ENCODE assay signal across 9 mouse cellular contexts in genomic region chr5:140828363-140828762, GRCm38 (mm10). TPM values are rescaled to one million over a fixed set of nuclear protein-coding genes. Genes with fewer than 3 reads are reported as not detected.
DNase-seq lines count a peak whose midpoint lies in the region; ATAC-seq and TF ChIP-seq lines count a peak whose summit lies in the region.
"Had no signal": no experiment of that assay in that cellular context is flagged by ENCODE, and none has a peak within 500 bp of the region (broad histone marks: within the 10 kb centered on the region; RNA-seq: fewer than 3 reads in every experiment).

No protein-coding gene starts in this region.

- H3K9ac ChIP-seq in liver, embryonic 12.5 days, result 0 out of 2 replicates have a peak overlapping the region, but pooled peaks have one; percentile 14
- H3K9ac ChIP-seq in stomach, embryonic 16.5 days (ENCODE audit: low read length), result peak overlapping the region; percentile 54

- peak overlapping the region; percentile 90 for H3K27ac ChIP-seq in gastrocnemius, adult 2 months
- 0 out of 2 replicates have a peak overlapping the region, but pooled peaks have one; percentile 16 for H3K27ac ChIP-seq in spleen, adult 2 months (ENCODE audit: insufficient read depth, low read length)
- H3K27ac ChIP-seq in liver, embryonic 12.5 days, result 0 out of 2 replicates have a peak overlapping the region, but pooled peaks have one; percentile 22
- H3K27ac ChIP-seq in stomach, embryonic 16.5 days (ENCODE audit: low read length), result peak overlapping the region; percentile 74

- no peaks in the 10 kb centered on the region for H3K36me3 ChIP-seq in spleen, adult 2 months (ENCODE audit: control insufficient read depth, insufficient read depth, low read length)
- H3K36me3 ChIP-seq in liver, embryonic 12.5 days, result peaks cover 7% of the 10 kb centered on the region; the same call in 1 of the 2 replicates
- H3K36me3 ChIP-seq in stomach, embryonic 16.5 days (ENCODE audit: control insufficient read depth, insufficient read depth, low read length), result no peaks in the 10 kb centered on the region

- no peak for ATAC-seq in liver, embryonic 12.5 days
- ATAC-seq in stomach, embryonic 16.5 days (ENCODE audit: insufficient read depth, low FRiP score), result no peak
- ATAC-seq in CD4-positive, CD25-positive, alpha-beta regulatory T cell, adult 4 months, result no peak

- intact Hi-C loops in gastrocnemius, adult 2 months (cut with DNase I), result loop anchor here (5.0 kb wide), 2 partner anchors 61 to 121 kb away; partner anchors contain the start of gene Brat1

- H3K4me1 ChIP-seq in spleen, adult 2 months (ENCODE audit: control insufficient read depth, insufficient read depth, insufficient read length), result peaks cover 4% of the 10 kb centered on the region
- H3K4me1 ChIP-seq in liver, embryonic 12.5 days, result peaks cover 73% of the 10 kb centered on the region
- peaks cover 28% of the 10 kb centered on the region for H3K4me1 ChIP-seq in stomach, embryonic 16.5 days (ENCODE audit: control insufficient read depth, insufficient read depth, low read length)

- no peaks in the 10 kb centered on the region for H3K27me3 ChIP-seq in spleen, adult 2 months (ENCODE audit: control insufficient read depth, insufficient read depth, low read length)
- H3K27me3 ChIP-seq in liver, embryonic 12.5 days (replicated peaks), result no peaks in the 10 kb centered on the region
- H3K27me3 ChIP-seq in stomach, embryonic 16.5 days (ENCODE audit: control insufficient read depth, insufficient read depth, low read length), result no peaks in the 10 kb centered on the region

- TF ChIP-seq POLR2A in spleen, adult 2 months (IDR thresholded peaks at IDR 0.05; ENCODE audit: low read depth, low read length), result no peak

- no peak for TF ChIP-seq CTCF in gastrocnemius, adult 2 months (IDR thresholded peaks at IDR 0.05)
- TF ChIP-seq CTCF in spleen, adult 2 months (IDR thresholded peaks at IDR 0.05; ENCODE audit: extremely low read depth, insufficient read depth, insufficient read length, insufficient replicate concordance), result no peak

- H3K4me2 ChIP-seq in liver, embryonic 12.5 days, result peak overlapping the region; percentile 99
- H3K4me2 ChIP-seq in stomach, embryonic 16.5 days (ENCODE audit: low read depth, low read length), result peak overlapping the region; percentile 95

- peak overlapping the region; percentile 82 for H3K4me3 ChIP-seq in gastrocnemius, adult 2 months
- no peak overlapping the region for H3K4me3 ChIP-seq in spleen, adult 2 months (ENCODE audit: extremely low read depth, insufficient read depth, insufficient read length)
- H3K4me3 ChIP-seq in liver, embryonic 12.5 days, result peak overlapping the region; percentile 4; the same call in 1 of the 2 replicates
- peak overlapping the region; percentile 89 for H3K4me3 ChIP-seq in stomach, embryonic 16.5 days (replicated peaks; ENCODE audit: low read length)

- H3K9me3 ChIP-seq in liver, embryonic 12.5 days (replicated peaks), result no peaks in the 10 kb centered on the region
- H3K9me3 ChIP-seq in stomach, embryonic 16.5 days (replicated peaks; ENCODE audit: control insufficient read depth, low read length), result no peaks in the 10 kb centered on the region

- no peak for DNase-seq in gastrocnemius, adult 2 months
- DNase-seq in gastrocnemius, postnatal 25 days, result no peak
- DNase-seq in spleen, adult 2 months (ENCODE audit: low read depth in 1 of 2, low spot score in 2 of 2), result no peak
- no peak for DNase-seq in spleen, postnatal 36 days (ENCODE audit: low spot score in 2 of 2)
- DNase-seq in adrenal gland, adult 8-10 months, result no peak
- DNase-seq: layer of hippocampus, postnatal 36 days had no signal

- 78% methylated on average over 2 of the region's 2 CpGs for WGBS in spleen, adult 2 months
- WGBS in liver, embryonic 12.5 days (ENCODE audit: insufficient replicate concordance), result 66% methylated on average over 2 of the region's 2 CpGs
- 53% methylated on average over 2 of the region's 2 CpGs for WGBS in stomach, embryonic 16.5 days

RNA-seq across cellular contexts. Expression of gene Gna12, which starts 1.9 kb away (rescaled TPM):
- 10 to 100 TPM; 21.7 to 29.8 TPM for total RNA-seq in gastrocnemius, adult 2 months (2021)
- total RNA-seq in gastrocnemius, postnatal 25 days (2021), result 10 to 100 TPM; 26.2 to 27.7 TPM
- 66.8 and 67.9 TPM in 2 replicates for polyA plus RNA-seq in spleen, adult 2 months (2012; rRNA removed)
- polyA plus RNA-seq in liver, embryonic 12.5 days (2016; fragmentation: Nextera tagmentation; extraction: Ambion mirVana), result 33.8 TPM in 2 replicates
- polyA plus RNA-seq in stomach, embryonic 16.5 days (2015; fragmentation: Nextera tagmentation; extraction: Ambion mirVana), result 6.9 and 7.2 TPM in 2 replicates
- polyA plus RNA-seq in CD4-positive, CD25-positive, alpha-beta regulatory T cell, adult 4 months (2017; shearing (Covaris generic)), result 1 to 10 TPM; 4.3 to 6.0 TPM
- total RNA-seq in adrenal gland, adult 8-10 months (2022), result 100 to 1,000 TPM; 135 to 173 (median 141) TPM

Comparison
In these comparisons a context has a peak if more than half of its experiments do, and no peak if none do; other contexts are left out.
1. H3K27ac ChIP-seq: peak in every context shown above with its lines; median percentile 90 in gastrocnemius, adult 2 months; 74 in stomach, embryonic 16.5 days; 22 in liver, embryonic 12.5 days; 16 in spleen, adult 2 months.